Mouse (Mus musculus): Measurements from ENCODE around the gene Nudt6. TPM values are rescaled to one million over a fixed set of nuclear protein-coding genes. Genes with fewer than 3 reads are reported as not detected.

Nudt6 gene
- 10 to 100 TPM in 2 of 3 experiments, 1 to 10 TPM in 1; 9.8 to 19.2 (median 14.1) TPM for polyA plus RNA-seq (2017; shearing (Covaris generic))

GRCm38 (mm10) chr3:37420072-37420471, at the start of gene Nudt6:
Gene Nudt6 (minus strand): TSS chr3:37420211.
- peak; percentile 69 for ATAC-seq

- ATAC-seq, result no peak
Measured at GRCm38 (mm10) chr3:37469353-37469752, 49.3 kb upstream of the Nudt6 start.

- peak; percentile 61 for ATAC-seq
Measured at GRCm38 (mm10) chr3:37468170-37468569, 48.2 kb upstream of the Nudt6 start.

GRCm38 (mm10) chr3:37455992-37456391, 36.0 kb upstream of the Nudt6 start:
- ATAC-seq, result peak; percentile 38

GRCm38 (mm10) chr3:37443409-37443808, 23.4 kb upstream of the Nudt6 start:
- ATAC-seq, result no peak

- no peak for ATAC-seq
Measured at GRCm38 (mm10) chr3:37439770-37440169, 19.8 kb upstream of the Nudt6 start.

GRCm38 (mm10) chr3:37430359-37430758, 10.3 kb upstream of the Nudt6 start:
- peak; percentile 52 for ATAC-seq

- ATAC-seq, result no peak
Measured at GRCm38 (mm10) chr3:37426069-37426468, 6.1 kb upstream of the Nudt6 start.

- ATAC-seq, result no peak
Measured at GRCm38 (mm10) chr3:37421179-37421578, 1.2 kb upstream of the Nudt6 start.

- ATAC-seq, result no peak
Measured at GRCm38 (mm10) chr3:37420641-37421040, 630 bp upstream of the Nudt6 start.

- peak; percentile 72 for ATAC-seq
Measured at GRCm38 (mm10) chr3:37419458-37419991, 486 bp downstream of the Nudt6 start, which contains the start of gene Spata5. Gene Spata5 (plus strand): TSS chr3:37419896.

GRCm38 (mm10) chr3:37418961-37419457, 1.0 kb downstream of the Nudt6 start:
- peak; percentile 57 for ATAC-seq

- no peak for ATAC-seq
Measured at GRCm38 (mm10) chr3:37418341-37418740, 1.7 kb downstream of the Nudt6 start.

- ATAC-seq, result peak; percentile 29
Measured at GRCm38 (mm10) chr3:37414413-37414960, 5.5 kb downstream of the Nudt6 start.

GRCm38 (mm10) chr3:37413446-37413845, 6.6 kb downstream of the Nudt6 start:
- no peak for ATAC-seq

- no peak for ATAC-seq
Measured at GRCm38 (mm10) chr3:37407598-37407997, 12.4 kb downstream of the Nudt6 start.

- ATAC-seq, result no peak
Measured at GRCm38 (mm10) chr3:37401729-37402610, 18.0 kb downstream of the Nudt6 start.

GRCm38 (mm10) chr3:37398661-37399395, 21.2 kb downstream of the Nudt6 start:
- ATAC-seq, result no peak

GRCm38 (mm10) chr3:37397646-37398045, 22.4 kb downstream of the Nudt6 start:
- ATAC-seq, result no peak

GRCm38 (mm10) chr3:37396930-37397608, 22.9 kb downstream of the Nudt6 start:
- no peak for ATAC-seq

GRCm38 (mm10) chr3:37387310-37387709, 32.7 kb downstream of the Nudt6 start:
- no peak for ATAC-seq
